Mouse (Mus musculus) ovary, postnatal 36 days (tissue): Measurements from ENCODE around the gene Nrxn1.

Experiments used
- DNase-seq: peaks from one replicate; pipeline ENCODE4 v3.0.0; 2022; ENCODE audit warnings: low spot score, mixed read lengths

Gene Nrxn1

DNA sequence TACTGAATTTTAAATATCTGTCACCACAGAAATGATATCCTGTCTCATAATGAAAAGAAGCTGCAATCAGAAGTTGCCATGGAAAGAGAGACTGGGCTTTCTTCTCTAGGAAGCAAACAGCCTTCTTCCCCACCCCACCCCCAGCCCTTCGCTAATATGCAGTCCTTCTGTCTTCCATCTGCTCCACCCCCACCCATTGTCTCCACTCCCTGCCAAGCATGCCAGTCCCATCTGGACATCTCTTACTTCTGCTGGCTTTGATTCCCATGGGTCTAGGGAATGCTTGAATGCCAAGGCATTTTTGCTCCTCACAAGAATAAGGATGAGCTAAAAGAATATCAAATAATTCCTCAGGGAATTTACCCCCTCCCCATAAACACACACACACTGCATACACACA, 1006.0 kb downstream of the Nrxn1 start:
- DNase-seq: no peak

DNA sequence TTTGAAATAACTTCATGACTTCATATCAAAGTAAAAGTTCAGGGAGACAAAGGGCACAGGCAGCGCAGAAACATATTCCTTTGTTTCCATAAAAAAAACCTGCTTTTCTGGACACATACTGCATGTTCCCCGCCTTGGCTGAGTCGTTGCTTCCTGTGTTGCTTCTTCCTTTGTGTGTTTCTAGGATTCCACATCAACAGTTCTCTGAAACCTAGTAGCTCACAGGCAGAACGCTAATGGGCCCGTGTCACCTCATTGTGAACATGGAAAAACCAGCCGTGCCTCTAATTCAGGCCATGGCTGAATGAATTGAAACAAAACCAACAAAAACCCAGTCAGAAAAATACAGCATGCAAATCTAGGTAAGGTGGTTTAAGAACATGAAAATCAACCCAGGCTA, 1013.9 kb downstream of the Nrxn1 start:
- no peak for DNase-seq

DNA sequence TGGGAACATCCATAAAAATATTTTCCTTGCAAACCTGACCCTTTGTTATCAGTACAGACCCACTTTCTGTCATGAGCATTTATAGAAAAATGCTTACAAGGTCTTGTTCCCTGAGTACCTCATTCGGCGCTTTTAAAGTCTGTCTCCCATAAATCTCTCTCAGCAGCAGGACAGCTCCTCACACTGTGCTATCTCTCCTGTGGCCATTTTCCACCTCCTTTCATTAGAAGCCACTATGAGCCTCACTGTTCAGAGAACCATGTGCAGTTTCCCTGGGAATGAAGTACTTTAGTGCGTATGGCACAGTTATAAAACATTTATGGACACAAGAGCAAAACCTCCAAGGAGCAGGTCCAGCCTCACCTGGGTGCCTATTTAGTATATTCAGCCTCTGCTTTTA, 1014.4 kb downstream of the Nrxn1 start:
- DNase-seq: no peak

DNA sequence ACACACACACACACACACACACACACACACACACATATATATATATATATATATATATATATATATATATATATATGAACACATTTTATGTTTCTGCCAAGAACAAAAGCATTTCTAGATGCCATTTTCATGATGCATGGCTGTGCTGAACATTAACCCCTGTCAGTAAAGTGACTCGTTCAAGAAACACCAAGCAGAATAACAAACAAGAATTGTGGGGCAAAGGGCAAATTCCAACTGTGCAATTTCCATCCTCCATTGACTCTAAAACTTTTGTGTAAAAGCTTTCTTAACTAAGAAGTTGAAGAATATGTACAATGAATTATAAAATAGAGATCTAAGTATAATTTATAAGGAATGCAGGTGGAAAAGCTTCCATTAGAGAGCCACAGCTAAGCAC, 1030.0 kb downstream of the Nrxn1 start:
- DNase-seq: no peak

DNA sequence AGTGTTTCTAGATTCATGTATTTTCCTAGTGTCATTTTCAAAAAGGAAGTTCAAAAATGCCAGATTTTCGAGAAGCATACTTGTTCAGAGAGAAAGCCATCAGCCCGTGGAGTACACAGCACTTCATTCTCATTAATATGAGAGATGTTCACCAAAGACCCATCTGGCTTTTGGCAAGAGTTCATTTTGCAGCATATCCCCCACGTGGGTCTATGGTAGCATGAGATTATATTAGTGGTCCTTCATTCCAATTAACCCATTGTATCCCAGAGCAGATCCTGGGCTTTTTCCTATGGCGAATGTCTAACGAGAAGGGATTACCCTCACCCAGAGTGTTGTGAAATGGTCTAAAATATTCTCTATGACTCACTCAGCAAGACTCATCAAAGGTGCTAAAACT, 1032.0 kb downstream of the Nrxn1 start:
- DNase-seq: no peak

DNA sequence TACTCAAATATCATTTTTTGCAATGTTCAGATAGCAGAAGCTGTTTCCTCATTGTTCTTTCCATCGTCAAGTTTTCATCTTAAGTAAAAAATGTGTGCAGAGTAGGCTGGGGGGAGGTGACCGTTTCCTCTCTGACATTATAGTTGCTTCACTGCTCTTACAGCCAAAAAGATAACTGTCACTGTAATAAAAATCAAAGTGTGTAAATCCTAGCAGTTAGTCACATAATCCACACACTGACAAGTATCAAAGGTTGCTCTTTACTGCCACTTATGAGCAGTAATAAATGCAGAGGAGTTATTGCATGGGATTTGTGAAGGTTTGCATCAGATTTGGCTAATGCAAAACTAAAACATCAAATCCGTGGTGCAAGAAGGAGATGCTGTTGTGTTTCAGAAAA, 1032.7 kb downstream of the Nrxn1 start:
- no peak for DNase-seq

DNA sequence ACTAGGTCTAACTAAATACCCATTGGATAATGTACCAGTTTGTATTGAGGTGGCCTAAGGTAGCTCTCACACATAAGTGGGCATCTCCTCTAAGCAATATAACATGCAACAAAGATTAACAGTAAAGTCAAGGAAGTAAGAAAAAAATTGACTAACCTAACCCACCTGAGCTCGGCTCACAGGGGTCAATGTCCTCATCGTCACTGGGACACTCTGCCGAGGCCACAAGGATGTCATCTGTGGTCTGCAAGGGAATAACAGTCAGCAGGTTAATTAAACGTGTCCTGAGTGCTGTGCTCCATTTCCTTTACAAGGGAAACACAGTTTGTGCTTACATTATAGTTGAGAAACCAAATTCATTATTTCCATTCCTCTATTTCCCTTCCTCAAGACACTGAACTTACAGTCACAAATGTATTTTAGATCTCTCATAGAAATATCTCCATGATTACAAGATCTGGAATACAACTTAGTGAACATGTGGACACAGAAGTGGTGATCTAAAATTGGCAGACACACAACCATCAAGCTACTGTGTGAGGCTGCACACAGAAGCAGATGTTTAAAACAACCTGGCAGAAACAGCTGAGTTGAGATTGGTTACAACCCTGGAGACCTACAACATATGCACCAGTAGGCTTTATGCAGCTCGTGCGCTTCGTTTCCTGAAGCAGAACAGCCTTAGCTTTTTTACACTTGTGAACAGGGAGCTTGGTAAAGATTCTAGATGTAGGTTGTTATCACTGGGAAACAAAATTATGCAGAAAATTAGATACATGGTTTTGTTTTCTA, 1033.4 kb downstream of the Nrxn1 start:
- DNase-seq: no peak

DNA sequence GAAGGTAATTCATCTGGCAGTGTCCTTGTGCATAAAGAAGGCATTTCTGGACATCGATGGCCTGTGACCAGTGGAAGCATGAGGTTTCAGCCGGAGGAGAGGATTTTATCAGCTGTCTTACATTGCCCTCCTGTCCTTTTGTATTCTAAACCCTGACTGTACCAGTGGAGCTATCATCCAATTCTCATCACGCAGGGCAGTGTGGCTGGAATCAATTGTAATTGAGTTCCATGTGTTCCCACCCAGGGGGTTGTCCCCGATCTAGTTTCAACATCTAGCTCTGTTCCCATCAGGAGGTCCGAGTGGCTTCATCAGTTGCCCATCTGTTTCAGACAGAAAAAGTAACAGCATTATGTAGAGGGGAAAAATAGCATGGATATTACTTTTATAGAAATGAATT, 1038.6 kb downstream of the Nrxn1 start:
- no peak for DNase-seq

DNA sequence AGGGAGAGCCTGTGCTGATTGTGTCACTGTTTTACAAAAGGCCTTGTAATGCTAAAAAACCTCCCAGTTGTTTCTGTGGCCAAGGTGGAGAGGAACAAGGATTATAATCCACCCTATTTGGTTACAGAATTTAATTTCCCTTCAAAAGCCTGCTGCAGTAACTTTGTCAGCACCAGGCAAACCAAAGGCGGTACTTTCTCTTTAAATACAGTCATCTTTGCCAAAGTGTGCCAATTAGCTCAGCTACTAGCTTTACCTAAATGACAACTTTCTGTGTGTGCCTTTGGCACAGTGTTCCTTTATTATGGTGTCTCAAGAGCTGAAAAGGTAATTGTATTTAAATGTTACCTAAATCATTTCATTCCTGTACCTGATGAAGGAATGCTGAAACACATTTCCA, 1053.6 kb downstream of the Nrxn1 start:
- no peak for DNase-seq

DNA sequence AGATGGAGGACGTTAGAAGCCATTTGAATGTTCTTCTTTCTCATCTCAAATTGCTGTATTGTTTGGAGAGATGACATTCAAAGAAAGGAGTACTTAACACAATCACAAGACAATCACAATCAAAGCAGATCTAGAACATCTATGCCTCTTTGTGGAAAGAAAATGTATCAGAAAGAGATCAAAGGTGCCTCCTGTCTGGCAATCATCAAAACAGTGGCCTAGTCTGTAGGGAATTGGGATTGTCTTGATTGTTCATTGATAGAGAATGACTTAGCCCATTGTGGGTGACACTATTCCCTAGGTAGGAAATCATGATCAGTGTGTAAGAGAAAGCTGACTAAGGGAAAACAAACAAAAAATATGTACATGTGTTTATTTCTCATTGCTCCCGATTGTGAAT, 1060.5 kb downstream of the Nrxn1 start:
- no peak for DNase-seq

DNA sequence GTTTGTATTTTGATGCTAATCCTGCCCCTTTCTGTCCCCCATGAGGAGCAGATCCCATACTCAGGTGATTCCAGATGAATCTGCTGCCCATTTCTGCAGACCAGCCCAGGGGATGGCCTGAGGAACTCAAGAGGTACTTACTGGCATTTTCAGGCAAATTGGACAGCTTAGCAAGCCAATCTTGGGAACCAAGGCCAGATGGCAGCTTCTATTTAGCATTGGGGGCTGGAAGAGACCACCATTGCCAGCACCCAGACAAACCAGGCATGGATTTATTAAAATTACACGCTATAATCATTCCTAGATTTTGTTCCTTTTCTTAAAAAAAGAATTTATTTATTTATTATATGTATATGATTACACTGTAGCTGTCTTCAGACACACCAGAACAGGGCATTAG, 1076.2 kb downstream of the Nrxn1 start:
- no peak for DNase-seq

DNA sequence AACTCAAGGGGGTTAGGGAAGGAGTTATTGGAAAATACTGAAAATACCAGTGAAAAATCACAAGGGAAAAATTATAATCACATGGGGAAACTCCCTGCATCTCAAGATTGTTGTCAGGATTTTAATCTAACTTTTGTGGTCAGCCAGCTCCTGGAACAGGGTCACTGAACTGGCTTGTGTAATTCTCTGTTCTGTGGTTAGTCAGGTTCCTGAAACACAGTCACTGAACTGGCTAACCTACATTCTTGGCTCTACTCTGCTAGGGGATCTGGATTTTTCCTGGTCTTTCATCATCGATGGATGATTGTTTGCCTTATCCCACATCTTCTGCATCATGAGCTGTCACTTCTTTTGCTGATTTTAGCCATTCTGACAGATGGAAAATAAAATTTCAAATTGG, 1081.1 kb downstream of the Nrxn1 start:
- no peak for DNase-seq

DNA sequence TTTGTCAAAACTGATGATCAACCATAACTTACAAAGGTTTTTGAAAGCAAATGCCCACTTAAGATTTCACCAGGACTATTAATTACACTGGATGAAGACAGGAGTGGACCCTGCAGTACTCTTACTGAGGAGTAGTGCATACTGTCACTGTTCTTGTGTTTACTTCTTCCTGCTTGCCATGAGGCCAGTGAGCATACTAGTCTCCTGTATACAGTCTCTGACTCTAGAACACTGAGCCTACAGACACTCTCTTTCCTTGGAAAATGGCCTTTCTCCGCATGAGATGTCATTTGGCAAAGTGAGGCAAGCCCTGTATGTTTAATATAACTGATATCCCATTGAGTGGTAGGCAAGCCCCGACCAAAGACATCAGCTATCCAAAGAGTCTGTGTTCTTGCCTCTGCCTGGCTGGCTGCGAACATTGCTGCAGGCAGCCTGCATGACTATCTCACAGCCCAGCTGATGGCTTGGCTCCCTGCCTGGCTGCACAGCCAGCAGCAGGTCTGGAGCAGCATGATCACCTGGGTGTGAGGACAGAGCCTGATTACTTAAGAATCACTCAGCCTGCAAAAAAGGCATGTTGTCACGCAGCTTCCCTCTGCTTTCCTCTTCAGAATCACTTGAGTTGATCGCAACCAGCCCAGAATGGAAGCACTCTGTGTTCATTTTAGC, 1085.3 kb downstream of the Nrxn1 start:
- DNase-seq: no peak

DNA sequence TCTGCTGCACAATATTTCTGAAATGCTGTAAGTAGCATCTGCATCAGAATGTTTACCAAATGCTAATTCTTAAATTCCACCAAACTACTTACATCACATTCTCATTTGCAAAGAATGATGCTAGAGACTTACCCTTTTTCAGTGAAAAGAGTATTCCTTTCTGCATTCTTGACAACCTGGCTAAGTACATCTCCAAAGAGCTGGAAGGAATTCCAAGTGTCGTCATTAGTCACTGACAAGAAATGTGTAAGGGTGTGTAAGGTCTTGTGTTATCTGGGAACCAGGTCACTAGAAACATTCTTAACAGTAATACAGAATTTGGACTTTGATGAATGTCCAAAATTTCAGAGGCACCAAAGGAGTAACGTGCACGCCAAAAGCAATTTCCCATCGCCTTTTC, 1102.2 kb downstream of the Nrxn1 start:
- DNase-seq: no peak
